Mouse (Mus musculus) thymus, adult 2 months (tissue): ENCODE measurements around the gene Brms1.

ENCODE experiments used
- CTCF ChIP-seq: fragments of 200-500 bp; IDR thresholded peaks from 2 replicates; pipeline ENCODE4 v1.5.1; 2012; ENCODE audit warnings: mild to moderate bottlenecking, control low read depth, low read length, moderate library complexity, borderline replicate concordance; ENCODE audit not compliant: control insufficient read depth, poor library complexity, insufficient read depth; ENCODE audit errors: extremely low read depth
- POLR2A ChIP-seq: fragments of 200-500 bp; IDR thresholded peaks from 2 replicates; pipeline ENCODE4 v1.6.1; 2012; ENCODE audit warnings: mild to moderate bottlenecking, low read length, control low read depth, moderate library complexity; ENCODE audit not compliant: control insufficient read depth, poor library complexity, insufficient read depth; ENCODE audit errors: extremely low read depth

DNA sequence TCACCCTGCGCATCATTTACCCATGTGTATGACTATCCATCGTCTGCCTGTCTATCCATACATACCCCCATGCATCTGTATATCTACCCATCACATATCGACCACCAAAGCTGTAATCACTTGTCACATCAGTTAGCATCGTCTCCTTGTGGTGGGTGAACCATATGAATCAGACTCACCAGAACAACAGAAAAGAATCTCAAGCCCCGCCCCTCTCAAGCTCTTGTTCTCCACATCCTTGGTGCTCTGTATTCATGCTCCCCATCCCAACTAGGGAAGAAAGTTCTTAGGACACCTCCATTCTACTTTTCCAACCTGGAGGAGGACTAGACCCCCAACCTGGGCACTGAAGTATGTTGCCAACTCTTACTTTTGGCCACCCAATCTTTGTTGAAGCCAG lies 20.9 kb downstream of the Brms1 start:
- TF ChIP-seq CTCF (no peak), POLR2A (no peak)
